Mouse (Mus musculus) lung, postnatal 0 days (tissue): ENCODE results near the gene Fam241b. TPM values are rescaled to one million over a fixed set of nuclear protein-coding genes. Genes with fewer than 3 reads are reported as not detected.

ENCODE experiments used
- ATAC-seq: fragments of 200-750 bp; cut with Nextera tagmentation; 2 replicates; pipeline ENCODE4 v1.8.0; 2017; ENCODE audit warnings: moderate library complexity
- DNase-seq: peaks from one replicate; pipeline ENCODE4 v3.0.0-alpha.2; 2016; ENCODE audit warnings: low spot score
- H3K27ac ChIP-seq: fragments of 300-500 bp; sonication (generic); 2 replicates; pipeline ENCODE4 v1.5.1; 2014; ENCODE audit warnings: antibody characterized with exemption, mild to moderate bottlenecking, low read length, mixed read lengths
- H3K27me3 ChIP-seq: fragments of 300-500 bp; sonication (generic); replicated peaks from 2 replicates; pipeline ENCODE4 v1.6.1; 2014; ENCODE audit warnings: low read length, mixed read lengths; ENCODE audit not compliant: insufficient read depth
- H3K36me3 ChIP-seq: fragments of 300-500 bp; sonication (generic); 2 replicates; pipeline ENCODE4 v1.6.1; 2014; ENCODE audit warnings: low read length, mixed read lengths; ENCODE audit not compliant: insufficient read depth
- H3K4me1 ChIP-seq: fragments of 300-500 bp; sonication (generic); 2 replicates; pipeline ENCODE4 v1.6.1; 2014; ENCODE audit warnings: antibody characterized with exemption, low read depth, low read length, mixed read lengths; ENCODE audit not compliant: insufficient read depth
- H3K4me2 ChIP-seq: fragments of 300-500 bp; sonication (generic); replicated peaks from 2 replicates; pipeline ENCODE4 v1.6.1; 2014; ENCODE audit warnings: low read depth, mild to moderate bottlenecking, low read length, moderate library complexity, mixed read lengths
- H3K4me3 ChIP-seq: fragments of 300-500 bp; sonication (generic); 2 replicates; pipeline ENCODE4 v1.5.1; 2014; ENCODE audit warnings: low read depth, low read length
- H3K9ac ChIP-seq: fragments of 300-500 bp; sonication (generic); replicated peaks from 2 replicates; pipeline ENCODE4 v1.6.1; 2014; ENCODE audit warnings: low read depth, mild to moderate bottlenecking
- H3K9me3 ChIP-seq: fragments of 300-500 bp; sonication (generic); 2 replicates; pipeline ENCODE4 v1.6.1; 2016; ENCODE audit warnings: low read length, mixed read lengths
- CTCF ChIP-seq: IDR thresholded peaks from 2 replicates; pipeline ENCODE4 v1.5.1; 2016; ENCODE audit warnings: antibody characterized with exemption, mild to moderate bottlenecking
- EP300 ChIP-seq: IDR thresholded peaks from 2 replicates; pipeline ENCODE4 v1.6.1; 2016; ENCODE audit warnings: antibody characterized with exemption, mild to moderate bottlenecking, control low read depth
- WGBS: fragments of 180-500 bp; shearing (Covaris S2); extraction: QIAGEN DNeasy Blood & Tissue Kit; methylation state at CpG from one replicate; pipeline ENCODE4 v1.1.7; 2014; 5-methylcytosine and 5-hydroxymethylcytosine counted together
- polyA plus RNA-seq: library from polyadenylated mRNA; unstranded; fragments of >200 nt; fragmentation: Nextera tagmentation; extraction: Ambion mirVana; gene quantifications from 2 replicates; pipeline ENCODE4 v1.2.1, GENCODE M21; 2015

The Fam241b gene
- 16.8 and 18.5 TPM in 2 replicates for polyA plus RNA-seq

DNA sequence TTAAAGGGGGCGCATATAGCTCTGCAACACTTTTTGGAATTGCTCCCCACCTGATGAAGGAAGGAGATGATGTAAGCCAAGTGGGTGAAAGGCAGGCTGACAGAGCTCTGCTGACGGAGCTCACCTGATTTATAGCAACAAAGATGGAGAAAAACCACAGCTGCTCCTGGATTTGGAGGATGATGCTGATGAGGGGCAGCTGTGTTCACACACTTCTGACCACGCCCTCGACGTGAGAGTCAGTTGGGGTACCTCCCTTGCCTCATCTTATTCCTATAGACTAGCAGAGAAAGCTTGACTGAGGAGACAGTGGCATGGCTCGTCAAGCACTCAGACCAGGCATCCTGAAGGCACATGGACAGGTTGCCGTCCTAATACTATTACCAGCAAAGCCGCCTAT, at the start of gene Fam241b:
Fam241b (minus strand) TSS at position 101 of the 400 bp plus-strand sequence.
- Histone ChIP-seq H3K36me3 (no peaks in the 10 kb centered on the region), H3K4me1 (no peaks in the 10 kb centered on the region), H3K27me3 (no peaks in the 10 kb centered on the region), H3K9ac (no peak within 1 kb of the TSS), H3K4me3 (no peak within 1 kb of the TSS), H3K4me2 (no peak within 1 kb of the TSS), H3K9me3 (no peaks in the 10 kb centered on the region), H3K27ac (no peak within 1 kb of the TSS)
- no peak for ATAC-seq
- no peak for DNase-seq
- WGBS: 56% methylated on average over 8 of the region's 8 CpGs
- TF ChIP-seq CTCF (no peak), EP300 (no peak)

GRCm38 (mm10) chr10:62192701-62193157, 49.0 kb upstream of the Fam241b start:
- Histone ChIP-seq H3K27me3 (no peaks in the 10 kb centered on the region), H3K27ac (no peak overlapping the region), H3K9me3 (no peaks in the 10 kb centered on the region), H3K36me3 (no peaks in the 10 kb centered on the region; the same call in 1 of the 2 replicates), H3K4me3 (no peak overlapping the region), H3K4me2 (no peak overlapping the region), H3K9ac (no peak overlapping the region), H3K4me1 (no peaks in the 10 kb centered on the region)
- WGBS: 50% methylated on average over 9 of the region's 9 CpGs
- ATAC-seq (peak; percentile 22; the same call in 1 of the 2 replicates), DNase-seq (no peak)
- TF ChIP-seq EP300 (no peak), CTCF (no peak)

- Histone ChIP-seq H3K9ac (no peak overlapping the region), H3K4me1 (no peaks in the 10 kb centered on the region), H3K9me3 (no peaks in the 10 kb centered on the region), H3K27me3 (no peaks in the 10 kb centered on the region), H3K36me3 (no peaks in the 10 kb centered on the region; the same call in 1 of the 2 replicates), H3K27ac (no peak overlapping the region), H3K4me3 (no peak overlapping the region), H3K4me2 (no peak overlapping the region)
- TF ChIP-seq EP300: no peak
- TF ChIP-seq CTCF: no peak
- ATAC-seq (no peak), DNase-seq (no peak)
- WGBS: 82% methylated on average over 7 of the region's 7 CpGs
Measured at GRCm38 (mm10) chr10:62190821-62191220, 47.1 kb upstream of the Fam241b start.

GRCm38 (mm10) chr10:62189910-62190309, 46.2 kb upstream of the Fam241b start:
- no peaks in the 10 kb centered on the region for H3K27me3 ChIP-seq
- H3K4me1 ChIP-seq: no peaks in the 10 kb centered on the region
- no peaks in the 10 kb centered on the region; the same call in 1 of the 2 replicates for H3K36me3 ChIP-seq
- H3K4me2 ChIP-seq: no peak overlapping the region
- DNase-seq (no peak), ATAC-seq (peak; percentile 18)
- WGBS: 55% methylated on average over 4 of the region's 4 CpGs
- peak overlapping the region; percentile 1; the same call in 1 of the 2 replicates for H3K27ac ChIP-seq
- no peak overlapping the region for H3K9ac ChIP-seq
- H3K9me3 ChIP-seq: no peaks in the 10 kb centered on the region
- H3K4me3 ChIP-seq: no peak overlapping the region
- TF ChIP-seq CTCF: no peak
- no peak for TF ChIP-seq EP300

GRCm38 (mm10) chr10:62189303-62189702, 45.6 kb upstream of the Fam241b start:
- TF ChIP-seq EP300 (no peak), CTCF (no peak)
- ATAC-seq: peak; percentile 59
- H3K9me3 ChIP-seq: no peaks in the 10 kb centered on the region
- WGBS: 44% methylated on average over 3 of the region's 3 CpGs
- H3K27me3 ChIP-seq: no peaks in the 10 kb centered on the region
- no peak overlapping the region for H3K4me3 ChIP-seq
- H3K36me3 ChIP-seq: no peaks in the 10 kb centered on the region; the same call in 1 of the 2 replicates
- no peak overlapping the region for H3K4me2 ChIP-seq
- DNase-seq: peak; percentile 45
- no peak overlapping the region for H3K9ac ChIP-seq
- H3K4me1 ChIP-seq: no peaks in the 10 kb centered on the region
- no peak overlapping the region for H3K27ac ChIP-seq

GRCm38 (mm10) chr10:62186882-62187281, 43.2 kb upstream of the Fam241b start:
- no peaks in the 10 kb centered on the region for H3K27me3 ChIP-seq
- ATAC-seq (peak; percentile 53), DNase-seq (peak; percentile 83)
- H3K9ac ChIP-seq: no peak overlapping the region
- TF ChIP-seq CTCF (peak; percentile 95), EP300 (peak; percentile 40; the same call in 1 of the 2 replicates)
- H3K9me3 ChIP-seq: no peaks in the 10 kb centered on the region
- no peaks in the 10 kb centered on the region for H3K36me3 ChIP-seq
- H3K4me1 ChIP-seq: no peaks in the 10 kb centered on the region
- 20% methylated on average over 7 of the region's 7 CpGs for WGBS
- no peak overlapping the region for H3K4me3 ChIP-seq
- H3K27ac ChIP-seq: no peak overlapping the region
- no peak overlapping the region for H3K4me2 ChIP-seq
